Mouse (Mus musculus) stomach, postnatal 0 days (tissue): ENCODE data around the gene Washc4.

Source experiments
- CTCF ChIP-seq: IDR thresholded peaks from 2 replicates; pipeline ENCODE4 v1.5.1; 2016; ENCODE audit warnings: antibody characterized with exemption, low read depth, mild to moderate bottlenecking, moderate library complexity
- EP300 ChIP-seq: optimal IDR thresholded peaks from 2 replicates; pipeline ENCODE3; 2016; ENCODE audit warnings: antibody characterized with exemption

DNA sequence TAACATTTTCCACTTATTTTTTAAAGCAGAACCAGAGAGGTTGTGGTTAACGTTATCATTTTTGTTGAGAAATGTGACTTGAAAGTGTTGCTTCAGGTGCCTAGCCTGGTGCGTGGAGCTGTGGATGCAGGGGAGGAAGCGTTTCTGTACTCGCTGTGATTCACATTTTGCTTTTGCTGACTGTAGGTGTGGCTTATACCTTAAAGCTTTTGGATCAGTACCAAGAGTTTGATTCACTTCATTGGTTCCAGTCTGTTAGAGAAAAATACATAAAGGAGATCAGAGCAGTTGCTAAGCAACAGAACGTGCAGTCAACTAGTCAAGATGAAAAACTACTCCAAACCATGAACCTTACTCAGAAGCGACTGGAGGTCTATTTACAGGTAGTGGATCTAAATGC is 47.2 kb downstream of the Washc4 start:
- TF ChIP-seq CTCF (no peak), EP300 (no peak)
